Mouse (Mus musculus): Measurements from ENCODE around the gene Atp12a. TPM values are rescaled to one million over a fixed set of nuclear protein-coding genes. Genes with fewer than 3 reads are reported as not detected.
A peak's percentile ranks its signal among the peaks of the same experiment; 100 is the strongest.

Atp12a gene
- not detected in 2 replicates for polyA plus RNA-seq (2014; fragmentation: Nextera tagmentation; extraction: Ambion mirVana)

DNA sequence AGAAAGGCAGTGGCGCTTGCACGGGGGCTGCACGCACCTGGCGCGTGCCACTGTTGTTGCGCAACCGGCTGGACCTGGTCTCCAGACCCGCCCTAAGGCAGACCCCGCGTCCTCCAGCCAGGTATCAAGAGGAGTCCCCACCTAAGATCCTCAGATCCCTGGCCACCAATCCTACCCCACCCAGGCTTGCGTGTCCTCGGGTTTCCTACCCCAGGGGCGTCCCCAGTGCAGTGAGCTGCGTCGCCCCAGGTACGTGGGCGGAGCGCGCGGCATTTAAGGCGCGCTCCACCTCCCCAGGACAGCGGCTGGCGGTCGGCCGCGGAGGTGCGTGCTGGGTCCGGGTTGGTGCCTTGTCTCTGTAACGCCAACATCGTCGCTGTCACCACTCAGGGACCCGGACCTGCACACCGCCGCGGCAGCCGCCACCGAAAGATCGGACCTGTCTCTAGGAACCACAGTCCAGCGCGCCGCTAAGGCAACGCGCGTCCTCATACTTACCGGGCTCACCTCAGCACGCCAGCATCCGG lies at the start of gene Atp12a:
TSS of gene Atp12a (plus strand) at position 358 of the 527 bp plus-strand sequence.
- peak within 1 kb of the TSS; percentile 65 for H3K4me2 ChIP-seq (ENCODE audit: low read length)
- H3K27ac ChIP-seq (replicated peaks in 1 of 2; ENCODE audit: control insufficient read depth in 1 of 2, insufficient read depth in 1 of 2, low read depth in 2 of 2, low read length in 2 of 2): no peak within 1 kb of the TSS
- ATAC-seq (ENCODE audit: insufficient number of reproducible peaks, insufficient read depth, low FRiP score, low read depth): no peak
- no peaks in the 10 kb centered on the region for H3K36me3 ChIP-seq (ENCODE audit: control insufficient read depth, insufficient read depth, low read length)
- 1% methylated on average over 48 of the region's 48 CpGs for WGBS
- no peaks in the 10 kb centered on the region for H3K9me3 ChIP-seq (ENCODE audit: control insufficient read depth, low read length)
- H3K4me1 ChIP-seq (ENCODE audit: control insufficient read depth in 2 of 2, insufficient read depth in 2 of 2, low read length in 2 of 2): peaks cover 0 to 9% of the 10 kb centered on the region in 2 experiments; a peak in 3 of 4 replicates
- H3K4me3 ChIP-seq (ENCODE audit: control insufficient read depth in 1 of 2, insufficient read depth in 1 of 2, low read depth in 1 of 2, low read length in 2 of 2): peak within 1 kb of the TSS; percentile 39 to 40
- peaks cover 58% of the 10 kb centered on the region for H3K27me3 ChIP-seq (ENCODE audit: control insufficient read depth, insufficient read depth, low read length)
- no peak within 1 kb of the TSS for H3K9ac ChIP-seq (ENCODE audit: low read length)

GRCm38 (mm10) chr14:56315519-56315918 lies 49.3 kb upstream of the Atp12a start:
- WGBS: 29% methylated on average over 7 of the region's 7 CpGs
- no peaks in the 10 kb centered on the region for H3K36me3 ChIP-seq (ENCODE audit: control insufficient read depth, insufficient read depth, low read length)
- no peak for ATAC-seq (ENCODE audit: insufficient number of reproducible peaks, insufficient read depth, low FRiP score, low read depth)
- no peaks in the 10 kb centered on the region for H3K9me3 ChIP-seq (ENCODE audit: control insufficient read depth, low read length)
- H3K4me1 ChIP-seq (ENCODE audit: control insufficient read depth in 2 of 2, insufficient read depth in 2 of 2, low read length in 2 of 2): no peaks in the 10 kb centered on the region; a peak in 1 of 4 replicates
- no peak overlapping the region for H3K4me3 ChIP-seq (ENCODE audit: control insufficient read depth in 1 of 2, insufficient read depth in 1 of 2, low read depth in 1 of 2, low read length in 2 of 2)
- H3K27ac ChIP-seq (replicated peaks in 1 of 2; ENCODE audit: control insufficient read depth in 1 of 2, insufficient read depth in 1 of 2, low read depth in 2 of 2, low read length in 2 of 2): no peak overlapping the region
- no peak overlapping the region for H3K9ac ChIP-seq (ENCODE audit: low read length)
- H3K4me2 ChIP-seq (ENCODE audit: low read length): no peak overlapping the region
- no peaks in the 10 kb centered on the region for H3K27me3 ChIP-seq (ENCODE audit: control insufficient read depth, insufficient read depth, low read length)

DNA sequence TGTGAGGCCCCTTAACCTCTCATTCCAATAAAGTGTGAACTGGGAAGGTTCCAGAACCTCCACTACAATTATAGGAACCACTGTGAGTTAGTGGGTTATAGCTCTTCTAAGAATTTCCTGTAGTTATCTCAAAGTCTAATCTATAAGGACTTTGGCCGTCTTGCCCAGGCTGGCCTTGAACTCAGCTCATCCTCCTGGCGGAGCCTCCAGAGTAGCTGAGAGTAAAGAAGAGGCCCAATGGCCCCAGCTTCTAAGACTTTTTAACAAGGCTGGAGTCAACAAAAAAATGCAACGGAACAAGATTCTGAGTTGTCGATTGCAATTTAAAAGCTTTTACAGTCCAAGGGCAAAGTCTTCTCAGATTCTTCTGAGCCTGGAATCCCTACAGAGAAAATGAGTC lies 48.5 kb upstream of the Atp12a start:
- H3K36me3 ChIP-seq (ENCODE audit: control insufficient read depth, insufficient read depth, low read length): no peaks in the 10 kb centered on the region
- no peak overlapping the region for H3K27ac ChIP-seq (replicated peaks in 1 of 2; ENCODE audit: control insufficient read depth in 1 of 2, insufficient read depth in 1 of 2, low read depth in 2 of 2, low read length in 2 of 2)
- no peaks in the 10 kb centered on the region for H3K9me3 ChIP-seq (ENCODE audit: control insufficient read depth, low read length)
- no peaks in the 10 kb centered on the region for H3K27me3 ChIP-seq (ENCODE audit: control insufficient read depth, insufficient read depth, low read length)
- 76% methylated on average over 4 of the region's 4 CpGs for WGBS
- ATAC-seq (ENCODE audit: insufficient number of reproducible peaks, insufficient read depth, low FRiP score, low read depth): no peak
- H3K4me3 ChIP-seq (ENCODE audit: control insufficient read depth in 1 of 2, insufficient read depth in 1 of 2, low read depth in 1 of 2, low read length in 2 of 2): no peak overlapping the region
- H3K4me2 ChIP-seq (ENCODE audit: low read length): no peak overlapping the region
- no peaks in the 10 kb centered on the region; a peak in 1 of 4 replicates for H3K4me1 ChIP-seq (ENCODE audit: control insufficient read depth in 2 of 2, insufficient read depth in 2 of 2, low read length in 2 of 2)
- H3K9ac ChIP-seq (ENCODE audit: low read length): no peak overlapping the region

GRCm38 (mm10) chr14:56322982-56323381 lies 41.9 kb upstream of the Atp12a start:
- H3K4me3 ChIP-seq (ENCODE audit: control insufficient read depth in 1 of 2, insufficient read depth in 1 of 2, low read depth in 1 of 2, low read length in 2 of 2): no peak overlapping the region
- no peaks in the 10 kb centered on the region for H3K4me1 ChIP-seq (ENCODE audit: control insufficient read depth in 2 of 2, insufficient read depth in 2 of 2, low read length in 2 of 2)
- 76% methylated on average over 1 of the region's 1 CpGs for WGBS
- no peak overlapping the region for H3K4me2 ChIP-seq (ENCODE audit: low read length)
- no peaks in the 10 kb centered on the region for H3K27me3 ChIP-seq (ENCODE audit: control insufficient read depth, insufficient read depth, low read length)
- H3K9ac ChIP-seq (ENCODE audit: low read length): no peak overlapping the region
- H3K9me3 ChIP-seq (ENCODE audit: control insufficient read depth, low read length): no peaks in the 10 kb centered on the region
- no peak for ATAC-seq (ENCODE audit: insufficient number of reproducible peaks, insufficient read depth, low FRiP score, low read depth)
- no peaks in the 10 kb centered on the region for H3K36me3 ChIP-seq (ENCODE audit: control insufficient read depth, insufficient read depth, low read length)
- H3K27ac ChIP-seq (replicated peaks in 1 of 2; ENCODE audit: control insufficient read depth in 1 of 2, insufficient read depth in 1 of 2, low read depth in 2 of 2, low read length in 2 of 2): no peak overlapping the region

DNA sequence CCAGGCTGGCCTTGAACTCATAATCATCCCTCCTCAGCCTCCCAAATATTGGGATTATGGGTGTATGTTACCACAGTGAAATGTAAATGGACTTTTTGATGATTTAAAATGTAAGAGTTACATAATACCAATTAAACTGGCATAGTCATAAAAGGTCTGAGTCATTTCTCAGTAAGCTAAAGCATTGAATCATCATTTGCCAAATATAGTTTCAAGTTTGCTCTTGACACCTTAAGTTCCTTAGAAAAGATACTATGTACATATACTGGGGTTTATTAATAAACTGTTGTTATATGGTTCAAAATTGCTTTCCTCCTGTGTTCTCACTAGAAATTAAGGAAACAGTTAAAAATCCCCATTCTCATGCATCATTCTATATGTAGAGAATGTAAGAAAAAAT lies 39.8 kb upstream of the Atp12a start:
- Histone ChIP-seq H3K27ac (replicated peaks in 1 of 2; ENCODE audit: control insufficient read depth in 1 of 2, insufficient read depth in 1 of 2, low read depth in 2 of 2, low read length in 2 of 2) (no peak overlapping the region), H3K4me3 (ENCODE audit: control insufficient read depth in 1 of 2, insufficient read depth in 1 of 2, low read depth in 1 of 2, low read length in 2 of 2) (no peak overlapping the region), H3K4me1 (ENCODE audit: control insufficient read depth in 2 of 2, insufficient read depth in 2 of 2, low read length in 2 of 2) (no peaks in the 10 kb centered on the region), H3K9me3 (ENCODE audit: control insufficient read depth, low read length) (no peaks in the 10 kb centered on the region), H3K9ac (ENCODE audit: low read length) (no peak overlapping the region), H3K27me3 (ENCODE audit: control insufficient read depth, insufficient read depth, low read length) (no peaks in the 10 kb centered on the region), H3K36me3 (ENCODE audit: control insufficient read depth, insufficient read depth, low read length) (no peaks in the 10 kb centered on the region), H3K4me2 (ENCODE audit: low read length) (no peak overlapping the region)
- no peak for ATAC-seq (ENCODE audit: insufficient number of reproducible peaks, insufficient read depth, low FRiP score, low read depth)

- Histone ChIP-seq H3K27me3 (ENCODE audit: control insufficient read depth, insufficient read depth, low read length) (no peaks in the 10 kb centered on the region), H3K9me3 (ENCODE audit: control insufficient read depth, low read length) (no peaks in the 10 kb centered on the region), H3K27ac (replicated peaks in 1 of 2; ENCODE audit: control insufficient read depth in 1 of 2, insufficient read depth in 1 of 2, low read depth in 2 of 2, low read length in 2 of 2) (no peak overlapping the region), H3K9ac (ENCODE audit: low read length) (no peak overlapping the region), H3K4me3 (ENCODE audit: control insufficient read depth in 1 of 2, insufficient read depth in 1 of 2, low read depth in 1 of 2, low read length in 2 of 2) (no peak overlapping the region), H3K36me3 (ENCODE audit: control insufficient read depth, insufficient read depth, low read length) (no peaks in the 10 kb centered on the region), H3K4me1 (ENCODE audit: control insufficient read depth in 2 of 2, insufficient read depth in 2 of 2, low read length in 2 of 2) (peaks cover 0 to 2% of the 10 kb centered on the region in 2 experiments; a peak in 1 of 4 replicates), H3K4me2 (ENCODE audit: low read length) (no peak overlapping the region)
- ATAC-seq (ENCODE audit: insufficient number of reproducible peaks, insufficient read depth, low FRiP score, low read depth): no peak
These were observed 31.2 kb upstream of the Atp12a start for GRCm38 (mm10) chr14:56333700-56334099.

DNA sequence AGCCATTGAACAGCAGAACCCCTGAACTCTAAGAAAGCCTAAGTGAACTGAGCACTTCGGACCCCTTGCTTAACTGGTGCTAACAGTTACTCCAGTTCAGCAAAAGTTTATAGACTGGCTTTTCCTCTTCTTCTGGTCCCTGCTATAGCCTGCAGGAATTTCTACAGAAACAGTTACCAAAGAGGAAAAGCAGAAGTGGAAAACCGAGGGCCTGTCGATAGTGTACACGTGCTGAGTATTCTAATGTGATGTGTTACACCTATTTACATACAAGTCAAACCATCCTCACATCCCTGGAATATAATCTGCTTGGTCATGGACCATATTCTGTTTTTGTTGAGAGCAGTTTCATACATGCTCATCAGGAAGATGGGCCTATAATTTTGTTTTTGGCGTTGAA lies 30.4 kb upstream of the Atp12a start:
- no peaks in the 10 kb centered on the region for H3K9me3 ChIP-seq (ENCODE audit: control insufficient read depth, low read length)
- no peak for ATAC-seq (ENCODE audit: insufficient number of reproducible peaks, insufficient read depth, low FRiP score, low read depth)
- 87% methylated on average over 5 of the region's 5 CpGs for WGBS

DNA sequence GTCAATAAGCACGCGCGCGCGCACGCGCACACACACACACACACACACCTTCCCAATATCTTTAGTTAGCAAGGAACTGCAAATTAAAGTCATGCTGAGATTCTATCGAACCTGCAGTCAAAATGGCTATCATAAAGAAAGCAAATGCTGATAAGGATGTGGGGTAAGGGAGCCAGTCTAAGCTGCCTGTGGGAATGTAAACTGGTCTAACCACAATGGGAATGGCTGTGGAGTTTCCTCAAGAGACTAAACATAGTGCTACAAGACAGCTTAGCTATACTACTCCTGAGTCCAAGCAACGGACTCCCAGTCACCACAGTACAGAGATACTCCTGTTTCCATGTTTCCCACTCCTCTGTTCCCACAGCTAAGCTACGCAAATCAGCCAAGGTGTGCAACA lies 28.8 kb upstream of the Atp12a start:
- H3K27me3 ChIP-seq (ENCODE audit: control insufficient read depth, insufficient read depth, low read length): no peaks in the 10 kb centered on the region
- H3K36me3 ChIP-seq (ENCODE audit: control insufficient read depth, insufficient read depth, low read length): no peaks in the 10 kb centered on the region
- no peak overlapping the region for H3K27ac ChIP-seq (replicated peaks in 1 of 2; ENCODE audit: control insufficient read depth in 1 of 2, insufficient read depth in 1 of 2, low read depth in 2 of 2, low read length in 2 of 2)
- ATAC-seq (ENCODE audit: insufficient number of reproducible peaks, insufficient read depth, low FRiP score, low read depth): no peak
- WGBS: 83% methylated on average over 10 of the region's 10 CpGs
- no peak overlapping the region for H3K9ac ChIP-seq (ENCODE audit: low read length)
- H3K9me3 ChIP-seq (ENCODE audit: control insufficient read depth, low read length): no peaks in the 10 kb centered on the region
- H3K4me2 ChIP-seq (ENCODE audit: low read length): no peak overlapping the region
- peaks cover 0 to 2% of the 10 kb centered on the region in 2 experiments; a peak in 1 of 4 replicates for H3K4me1 ChIP-seq (ENCODE audit: control insufficient read depth in 2 of 2, insufficient read depth in 2 of 2, low read length in 2 of 2)
- H3K4me3 ChIP-seq (ENCODE audit: control insufficient read depth in 1 of 2, insufficient read depth in 1 of 2, low read depth in 1 of 2, low read length in 2 of 2): no peak overlapping the region

More for the DNA sequence above, 30.4 kb upstream of the Atp12a start:
- Histone ChIP-seq H3K4me2 (ENCODE audit: low read length) (no peak overlapping the region), H3K4me1 (ENCODE audit: control insufficient read depth in 2 of 2, insufficient read depth in 2 of 2, low read length in 2 of 2) (peaks cover 0 to 2% of the 10 kb centered on the region in 2 experiments; a peak in 1 of 4 replicates), H3K36me3 (ENCODE audit: control insufficient read depth, insufficient read depth, low read length) (no peaks in the 10 kb centered on the region), H3K27me3 (ENCODE audit: control insufficient read depth, insufficient read depth, low read length) (no peaks in the 10 kb centered on the region), H3K9ac (ENCODE audit: low read length) (no peak overlapping the region), H3K27ac (replicated peaks in 1 of 2; ENCODE audit: control insufficient read depth in 1 of 2, insufficient read depth in 1 of 2, low read depth in 2 of 2, low read length in 2 of 2) (no peak overlapping the region), H3K4me3 (ENCODE audit: control insufficient read depth in 1 of 2, insufficient read depth in 1 of 2, low read depth in 1 of 2, low read length in 2 of 2) (no peak overlapping the region)

Measured in heart, embryonic 14.5 days (tissue).